Mouse (Mus musculus) gastrocnemius, adult 2 months (tissue): ENCODE measurements around the gene 1700049E17Rik2. TPM values are rescaled to one million over a fixed set of nuclear protein-coding genes. Genes with fewer than 3 reads are reported as not detected.
"Not testable (repeated sequence)": the region's sequence is repeated elsewhere in the genome, so short reads cannot be mapped to it uniquely, and the experiment has no call there.

Source experiments
- DNase-seq: peaks from one replicate; pipeline ENCODE4 v3.0.0; 2022
- H3K27ac ChIP-seq: fragments of 200-600 bp; 2 replicates; pipeline ENCODE4 v1.8.1; 2022; ENCODE audit warnings: mild to moderate bottlenecking
- H3K4me3 ChIP-seq: fragments of 200-600 bp; 2 replicates; pipeline ENCODE4 v1.8.1; 2022; ENCODE audit warnings: mild to moderate bottlenecking, moderate library complexity
- intact Hi-C: fragments of 180-260 bp; cut with DNase I; formaldehyde crosslinking; loops from one replicate; pipeline ENCODE4 v1.15.1; 2025
- long read RNA-seq, 2 experiments: library from polyadenylated mRNA; stranded (forward); transcript quantifications; one replicate each; pipeline ENCODE4 v2.0.0; 2021
- total RNA-seq, 2 experiments: library from RNA; stranded (reverse); gene quantifications; 2 replicates each; pipeline ENCODE4 v1.2.3; 2021

The 1700049E17Rik2 gene
- total RNA-seq, result not detected
- long read RNA-seq, experiment 1, result 0 reads
- long read RNA-seq, experiment 2, result 0 reads

DNA sequence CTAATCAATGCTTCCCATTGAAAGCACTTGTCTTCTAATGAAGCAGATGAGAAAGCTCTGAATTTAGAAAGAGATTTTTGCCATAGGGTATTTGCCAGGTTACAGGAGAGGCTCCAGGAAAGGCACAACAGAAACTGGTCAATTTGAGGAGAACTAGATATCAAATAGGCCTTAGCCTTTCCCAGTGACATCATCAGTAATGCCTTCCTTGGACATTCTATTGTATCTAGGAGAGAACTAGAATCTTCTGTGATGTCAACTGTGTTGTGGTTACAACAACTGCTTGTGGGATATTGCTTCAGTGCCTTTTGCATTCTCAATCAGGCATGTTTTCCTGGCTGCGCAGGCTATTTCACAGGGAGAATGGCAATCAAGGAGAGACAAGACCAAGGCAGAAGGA lies at the start of gene 1700049E17Rik2:
TSS of gene 1700049E17Rik2 (plus strand) at position 301 of the 400 bp plus-strand sequence.
- intact Hi-C loops, H3K27ac ChIP-seq, H3K4me3 ChIP-seq, DNase-seq: not testable (repeated sequence)

DNA sequence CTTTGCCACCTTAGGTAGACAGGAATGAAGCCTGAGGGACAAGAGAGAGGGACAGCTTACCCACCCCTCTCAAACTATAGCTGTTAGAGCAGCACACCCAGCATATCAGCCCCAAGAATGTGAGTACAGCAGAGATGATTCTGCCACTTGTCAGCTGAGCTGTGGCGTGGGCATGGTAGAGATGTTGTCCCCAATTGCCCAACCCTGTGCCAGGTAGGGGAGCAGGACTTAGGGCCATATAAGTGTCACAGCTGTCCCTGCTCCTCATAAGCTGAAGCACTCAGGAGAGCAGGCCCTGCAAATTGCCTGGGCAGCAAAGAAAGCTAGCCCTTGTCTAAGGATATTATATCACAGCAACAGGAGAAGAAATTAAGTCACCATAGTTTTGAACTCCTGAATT lies 48.3 kb upstream of the 1700049E17Rik2 start:
- DNase-seq, H3K4me3 ChIP-seq, H3K27ac ChIP-seq, intact Hi-C loops: not testable (repeated sequence)

DNA sequence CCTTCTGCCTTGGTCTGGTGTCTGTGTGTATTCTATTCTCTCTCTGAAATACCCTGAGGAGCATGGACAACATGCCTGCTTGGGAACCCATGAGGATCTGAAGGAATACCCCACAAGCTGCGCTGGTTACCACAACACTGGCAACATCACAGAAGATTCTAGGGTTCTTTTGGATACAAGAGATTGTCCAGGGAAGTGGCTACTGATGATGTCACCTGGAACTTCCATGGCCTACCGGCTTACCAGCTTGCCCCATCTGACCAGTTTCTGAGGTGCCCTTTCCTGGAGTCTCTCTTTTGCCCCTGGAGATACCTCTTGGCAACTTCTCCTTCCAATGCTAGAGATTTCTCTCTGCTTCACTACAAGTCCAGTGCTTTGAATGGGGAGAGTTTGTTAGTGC lies 17.5 kb upstream of the 1700049E17Rik2 start, which contains the start of gene Gm7970:
TSS of gene Gm7970 (minus strand) at position 101 of the 400 bp plus-strand sequence.
- DNase-seq, H3K27ac ChIP-seq, intact Hi-C loops, H3K4me3 ChIP-seq: not testable (repeated sequence)

DNA sequence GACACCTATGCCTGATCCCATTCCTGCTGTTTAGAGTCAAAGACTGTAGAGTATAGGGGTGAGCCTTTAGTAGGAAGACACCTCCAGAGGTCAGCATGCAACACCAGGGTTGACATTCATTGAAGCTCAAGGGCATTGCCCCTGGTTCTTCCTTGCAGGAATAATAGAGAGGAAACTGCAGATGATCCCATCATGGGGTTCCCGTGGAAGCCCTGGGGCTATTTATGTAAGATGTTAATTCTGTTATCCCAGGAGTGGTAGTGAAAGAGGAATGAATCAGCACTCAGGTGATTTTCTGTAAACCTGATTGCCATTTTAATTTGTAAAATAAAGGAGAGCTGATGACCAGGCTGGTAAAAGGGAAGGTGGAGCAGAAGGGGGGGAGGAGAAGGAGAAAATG lies 13.3 kb downstream of the 1700049E17Rik2 start:
- DNase-seq, H3K4me3 ChIP-seq, intact Hi-C loops: not testable (repeated sequence)

DNA sequence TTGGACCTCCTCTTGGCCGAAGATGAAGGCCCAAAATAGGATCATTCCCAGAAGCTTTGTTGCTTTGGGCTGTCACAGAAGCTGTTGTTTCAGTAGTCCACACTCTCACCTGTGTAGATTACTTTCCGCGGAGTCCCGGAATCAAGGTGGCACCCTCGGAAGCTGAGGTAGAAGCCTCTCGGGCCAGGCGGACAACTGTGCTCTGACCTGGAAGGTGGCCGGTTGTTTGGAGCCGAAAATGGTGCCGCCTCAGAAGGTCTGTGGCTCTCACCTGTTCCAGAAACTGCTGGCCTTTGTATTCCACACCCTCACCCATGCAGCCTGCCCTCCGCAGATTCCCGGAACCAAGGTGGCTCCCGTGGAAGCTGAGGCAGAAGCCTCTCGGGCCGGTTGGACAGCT lies 27.9 kb downstream of the 1700049E17Rik2 start:
- H3K27ac ChIP-seq, intact Hi-C loops, H3K4me3 ChIP-seq, DNase-seq: not testable (repeated sequence)

More for the DNA sequence above, 13.3 kb downstream of the 1700049E17Rik2 start:
- H3K27ac ChIP-seq, result not testable (repeated sequence)

DNA sequence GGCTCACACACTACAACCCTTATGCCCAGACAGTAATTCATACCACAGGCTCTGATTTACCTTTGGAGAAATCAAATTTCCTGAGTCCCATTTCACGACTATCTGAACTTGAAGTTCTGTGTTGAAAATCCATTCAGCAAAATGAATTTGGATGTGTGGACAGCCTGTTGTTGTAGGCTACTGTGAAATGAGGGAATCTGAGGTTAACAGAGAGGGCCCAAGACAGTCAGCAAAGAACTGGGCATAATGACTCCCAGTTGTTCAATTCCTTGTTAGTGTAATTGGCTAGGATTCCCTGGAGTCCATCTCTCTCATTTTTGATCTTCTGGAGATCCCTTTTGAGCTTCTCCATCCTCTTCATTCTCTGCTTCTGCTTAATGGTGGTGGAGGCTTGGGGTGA lies 37.7 kb downstream of the 1700049E17Rik2 start:
- DNase-seq, intact Hi-C loops, H3K4me3 ChIP-seq, H3K27ac ChIP-seq: not testable (repeated sequence)

- DNase-seq, H3K27ac ChIP-seq, intact Hi-C loops, H3K4me3 ChIP-seq: not testable (repeated sequence)
These were observed 49.5 kb downstream of the 1700049E17Rik2 start for GRCm38 (mm10) chr14:41622535-41622934.

GRCm38 (mm10) chr14:41624512-41624911 lies 51.5 kb downstream of the 1700049E17Rik2 start, which contains the start of gene Gm3072:
Gene Gm3072 (minus strand): TSS chr14:41624612.
- intact Hi-C loops, H3K4me3 ChIP-seq, H3K27ac ChIP-seq, DNase-seq: not testable (repeated sequence)

- peak; percentile 18 for DNase-seq
- H3K4me3 ChIP-seq, intact Hi-C loops, H3K27ac ChIP-seq: not testable (repeated sequence)
These were observed 57.1 kb downstream of the 1700049E17Rik2 start for GRCm38 (mm10) chr14:41630144-41630543.

Other genes with a start within 250 kb of the 1700049E17Rik2 start
- gene Gm5798, start 224.6 kb upstream of the 1700049E17Rik2 start, total RNA-seq, result not detected
- not detected for gene Gm7945, start 186.8 kb upstream of the 1700049E17Rik2 start, total RNA-seq
- gene Gm6482, start 164.9 kb upstream of the 1700049E17Rik2 start, total RNA-seq, result not detected
- gene Gm7954, start 119.7 kb upstream of the 1700049E17Rik2 start, total RNA-seq, result not detected
- gene Gm3486, start 83.7 kb upstream of the 1700049E17Rik2 start, total RNA-seq, result not detected
- gene Gm7970, start 17.6 kb upstream of the 1700049E17Rik2 start, total RNA-seq, result not detected
- not detected for gene Gm3072, start 51.4 kb downstream of the 1700049E17Rik2 start, total RNA-seq
- not detected for gene Gm3676, start 73.3 kb downstream of the 1700049E17Rik2 start, total RNA-seq
- gene Gm8068, start 128.7 kb downstream of the 1700049E17Rik2 start, total RNA-seq, result not detected
- gene Gm7929, start 177.4 kb downstream of the 1700049E17Rik2 start, total RNA-seq, result not detected
- gene Gm47189, start 199.2 kb downstream of the 1700049E17Rik2 start, total RNA-seq, result not detected